Mouse (Mus musculus): Measurements from ENCODE around the gene Cdcp1.

- no peak for TF ChIP-seq CTCF (IDR thresholded peaks at IDR 0.05; ENCODE audit: low read depth)
- TF ChIP-seq EP300 (IDR thresholded peaks at IDR 0.05; ENCODE audit: low read depth): no peak
Observed at GRCm38 (mm10) chr9:123239651-123240050, 23.8 kb upstream of the Cdcp1 start.

All from liver, embryonic 14.5 days (tissue).